Mouse (Mus musculus) brain, adult 2 months (tissue): ENCODE results near the gene Slit2.

ENCODE experiments used
- DNase-seq: peaks from one replicate; pipeline ENCODE4 v3.0.0; 2011; ENCODE audit warnings: low read depth, low spot score

Gene Slit2

GRCm38 (mm10) chr5:48225500-48225899 is 242.6 kb downstream of the Slit2 start:
- DNase-seq = no peak

- no peak for DNase-seq
Measured at GRCm38 (mm10) chr5:48230430-48231080, 247.6 kb downstream of the Slit2 start.

- DNase-seq = peak; percentile 24
Measured at GRCm38 (mm10) chr5:48234728-48235127, 251.8 kb downstream of the Slit2 start.

GRCm38 (mm10) chr5:48235270-48235669 is 252.3 kb downstream of the Slit2 start:
- no peak for DNase-seq

GRCm38 (mm10) chr5:48240751-48241150 is 257.8 kb downstream of the Slit2 start:
- DNase-seq = peak; percentile 77

GRCm38 (mm10) chr5:48248327-48248726 is 265.4 kb downstream of the Slit2 start:
- DNase-seq = no peak

GRCm38 (mm10) chr5:48277561-48277960 is 294.6 kb downstream of the Slit2 start:
- peak; percentile 2 for DNase-seq

- no peak for DNase-seq
Measured at GRCm38 (mm10) chr5:48301186-48301585, 318.2 kb downstream of the Slit2 start.

GRCm38 (mm10) chr5:48315057-48315602 is 332.2 kb downstream of the Slit2 start:
- no peak for DNase-seq

- no peak for DNase-seq
Measured at GRCm38 (mm10) chr5:48320597-48320996, 337.7 kb downstream of the Slit2 start.

- no peak for DNase-seq
Measured at GRCm38 (mm10) chr5:48326221-48326620, 343.3 kb downstream of the Slit2 start.

GRCm38 (mm10) chr5:48327652-48328051 is 344.7 kb downstream of the Slit2 start, which contains the start of gene 5730480H06Rik:
Gene 5730480H06Rik (plus strand): TSS chr5:48327952.
- no peak for DNase-seq

- DNase-seq = no peak
Measured at GRCm38 (mm10) chr5:48329751-48330150, 346.8 kb downstream of the Slit2 start.

GRCm38 (mm10) chr5:48330817-48331216 is 347.9 kb downstream of the Slit2 start:
- no peak for DNase-seq

GRCm38 (mm10) chr5:48331441-48331840 is 348.5 kb downstream of the Slit2 start:
- no peak for DNase-seq

GRCm38 (mm10) chr5:48333407-48333806 is 350.5 kb downstream of the Slit2 start:
- DNase-seq = no peak

GRCm38 (mm10) chr5:48333884-48334513 is 351.1 kb downstream of the Slit2 start:
- DNase-seq = no peak

- DNase-seq = no peak
Measured at GRCm38 (mm10) chr5:48340808-48341433, 358.0 kb downstream of the Slit2 start.

- DNase-seq = peak; percentile 53
Measured at GRCm38 (mm10) chr5:48345095-48345982, 362.4 kb downstream of the Slit2 start.

- DNase-seq = no peak
Measured at GRCm38 (mm10) chr5:48345983-48346648, 363.2 kb downstream of the Slit2 start.

GRCm38 (mm10) chr5:48349309-48349708 is 366.4 kb downstream of the Slit2 start:
- DNase-seq = no peak
